Mouse (Mus musculus) spleen, adult 2 months (tissue): ENCODE data around the gene Slc12a4.

Experiments used
- CTCF ChIP-seq: fragments of 200-500 bp; IDR thresholded peaks from 2 replicates; pipeline ENCODE4 v1.5.1; 2011; ENCODE audit warnings: mild to moderate bottlenecking, inconsistent platforms; ENCODE audit not compliant: insufficient read depth, insufficient read length, insufficient replicate concordance; ENCODE audit errors: extremely low read depth
- POLR2A ChIP-seq: fragments of 200-500 bp; IDR thresholded peaks from 2 replicates; pipeline ENCODE4 v1.6.1; 2011; ENCODE audit warnings: low read depth, low read length, inconsistent platforms

DNA sequence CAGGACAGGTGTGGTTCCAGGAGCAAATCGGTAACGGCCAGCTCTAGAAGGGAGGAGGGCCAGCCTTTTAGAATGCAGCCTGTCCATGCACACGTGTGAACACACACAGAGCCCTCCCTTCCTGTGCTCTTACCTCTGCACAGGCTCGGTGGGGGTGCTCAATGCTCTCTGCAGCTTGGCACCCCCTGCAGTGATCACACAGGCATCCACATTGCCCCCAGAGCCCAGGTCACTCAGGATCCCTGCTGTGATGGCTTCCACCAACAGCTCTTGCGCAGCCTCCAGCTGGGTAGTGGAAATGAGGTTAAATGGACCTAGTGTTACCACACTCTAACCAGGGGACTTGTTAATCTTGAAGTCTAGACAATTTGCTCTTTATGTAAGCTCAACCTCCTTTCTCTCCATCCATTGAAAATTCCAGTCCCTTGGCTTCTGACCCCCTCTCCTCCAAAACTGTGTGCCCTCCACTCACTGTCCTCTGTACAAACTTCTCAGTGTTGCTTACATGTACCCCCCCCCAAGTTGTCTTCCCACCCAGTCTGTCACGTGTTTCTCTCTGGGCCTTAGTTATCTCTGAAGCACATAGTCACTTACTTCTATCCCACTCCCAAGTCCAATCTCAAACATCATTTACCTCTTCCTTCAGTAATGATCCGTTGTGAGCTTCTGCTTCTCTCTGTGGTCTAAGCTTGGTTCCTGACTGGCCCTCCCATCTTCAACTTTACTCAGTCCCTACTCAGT lies 29.9 kb downstream of the Slc12a4 start:
- TF ChIP-seq CTCF (no peak), POLR2A (no peak)
